Mouse (Mus musculus): ENCODE data around the gene Slc43a2.
A peak's percentile ranks its signal among the peaks of the same experiment; 100 is the strongest.

The Slc43a2 gene

DNA sequence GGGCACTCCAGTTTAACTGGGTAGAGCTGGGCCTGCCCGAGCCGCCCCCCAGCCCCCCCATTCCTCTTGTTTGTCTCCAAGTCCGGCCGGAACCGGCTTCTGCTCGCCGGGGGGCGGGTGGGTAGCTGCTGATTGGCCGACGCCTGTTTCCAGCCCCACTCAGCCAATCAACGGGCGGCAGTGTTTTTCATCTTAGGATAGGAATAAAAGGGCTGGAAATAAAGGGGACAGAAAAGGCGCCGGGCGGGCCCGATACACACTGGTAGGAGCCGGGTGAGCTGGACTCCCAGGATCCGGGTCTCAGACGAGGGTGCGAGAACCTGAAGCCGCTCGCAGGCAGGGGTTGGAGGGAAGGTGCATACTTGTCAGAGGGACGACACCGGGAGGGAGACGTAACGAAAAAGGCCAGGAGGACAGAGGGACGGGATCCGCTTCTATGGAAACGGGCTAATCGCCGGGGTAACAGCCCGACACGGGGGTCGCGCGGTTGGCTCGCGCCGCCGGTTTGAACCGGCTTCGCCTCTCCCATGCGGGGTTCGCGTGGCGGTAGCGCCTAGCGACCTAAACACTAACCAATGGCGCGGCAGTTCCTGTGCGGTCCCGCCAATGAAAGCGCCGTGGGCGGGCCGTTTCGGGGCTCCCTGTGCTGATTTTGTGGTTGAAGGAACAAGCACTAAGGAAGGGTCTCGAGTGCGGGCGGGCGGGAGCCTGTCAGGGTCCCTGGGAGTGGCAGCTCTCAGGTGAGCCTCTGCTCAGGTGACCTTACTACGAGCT, at the start of gene Slc43a2:
TSS of gene Slc43a2 (plus strand) at position 226 of the 774 bp plus-strand sequence.
- peak; percentile 95 for DNase-seq (ENCODE audit: extremely low spot score, low spot score)

- no peak for DNase-seq (ENCODE audit: extremely low spot score, low spot score)
These were observed 45.3 kb upstream of the Slc43a2 start for GRCm38 (mm10) chr11:75486192-75486591.

DNA sequence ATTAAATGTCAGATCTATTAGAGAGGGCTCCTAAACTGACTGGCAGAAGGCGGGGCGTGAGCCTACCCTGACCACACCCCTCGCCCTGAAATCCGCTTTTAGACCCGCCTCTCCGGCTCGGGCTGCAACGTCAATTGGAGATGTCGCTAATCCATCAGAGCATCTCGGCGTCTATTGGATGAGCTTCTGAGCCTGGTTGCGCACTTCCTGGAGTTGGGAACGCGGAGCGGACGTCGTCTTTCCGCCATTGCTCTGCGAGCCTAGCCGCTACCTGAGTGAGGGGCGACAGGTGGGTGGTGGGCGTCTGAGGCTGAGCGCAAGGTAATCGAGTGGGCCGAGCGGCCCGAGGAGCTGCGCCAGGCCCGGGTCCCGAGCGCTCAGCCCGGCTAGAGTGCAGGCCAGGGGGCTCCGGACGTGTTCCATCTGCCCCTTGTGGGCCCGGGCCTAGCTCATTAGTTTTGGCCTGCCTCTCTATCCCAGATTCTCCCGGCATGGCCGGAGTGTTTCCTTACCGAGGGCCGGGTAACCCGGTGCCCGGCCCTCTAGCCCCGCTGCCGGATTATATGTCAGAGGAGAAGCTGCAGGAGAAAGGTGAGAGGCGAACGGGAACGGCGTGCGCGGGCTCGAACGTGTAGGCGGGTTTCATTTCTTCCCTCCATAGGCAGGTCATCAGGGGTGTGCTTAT, 44.8 kb upstream of the Slc43a2 start, which contains the start of gene Prpf8:
TSS of gene Prpf8 (plus strand) at position 216 of the 685 bp plus-strand sequence.
- peak; percentile 95 for DNase-seq (ENCODE audit: extremely low spot score, low spot score)

- no peak for DNase-seq (ENCODE audit: extremely low spot score, low spot score)
These were observed 44.0 kb upstream of the Slc43a2 start for GRCm38 (mm10) chr11:75487496-75487895.

GRCm38 (mm10) chr11:75494296-75495049, 37.0 kb upstream of the Slc43a2 start:
- DNase-seq (ENCODE audit: extremely low spot score, low spot score), result no peak

DNA sequence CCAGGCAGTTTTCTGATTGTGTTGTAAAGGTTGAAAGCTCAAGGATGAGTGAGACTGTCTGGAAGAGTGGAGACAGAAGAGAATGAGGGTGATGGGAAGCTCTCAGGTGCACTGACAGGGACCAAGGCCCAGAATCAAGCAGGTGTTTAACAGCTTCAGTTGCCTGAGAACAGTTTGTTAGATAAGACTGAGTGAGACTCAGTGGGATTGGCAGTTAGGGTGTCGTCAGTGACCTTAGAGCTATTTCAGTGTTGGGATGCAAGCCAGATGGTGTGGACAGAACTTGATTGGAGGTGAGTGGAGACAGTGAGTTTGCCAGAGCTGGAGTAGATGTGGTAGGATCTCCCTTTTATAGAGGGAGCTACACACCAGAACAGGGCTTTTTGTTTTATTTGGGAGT, 33.4 kb upstream of the Slc43a2 start:
- DNase-seq (ENCODE audit: extremely low spot score, low spot score), result no peak

- no peak for DNase-seq (ENCODE audit: extremely low spot score, low spot score)
These were observed 23.3 kb upstream of the Slc43a2 start for GRCm38 (mm10) chr11:75508162-75508561.

GRCm38 (mm10) chr11:75508904-75509303, 22.6 kb upstream of the Slc43a2 start:
- no peak for DNase-seq (ENCODE audit: extremely low spot score, low spot score)

GRCm38 (mm10) chr11:75509741-75510626, 21.5 kb upstream of the Slc43a2 start, which contains the start of gene Rilp:
TSS of gene Rilp (plus strand) at chr11:75510094.
- no peak for DNase-seq (ENCODE audit: extremely low spot score, low spot score)

- DNase-seq (ENCODE audit: extremely low spot score, low spot score), result peak; percentile 92
These were observed 20.9 kb upstream of the Slc43a2 start for GRCm38 (mm10) chr11:75510627-75510993.

DNA sequence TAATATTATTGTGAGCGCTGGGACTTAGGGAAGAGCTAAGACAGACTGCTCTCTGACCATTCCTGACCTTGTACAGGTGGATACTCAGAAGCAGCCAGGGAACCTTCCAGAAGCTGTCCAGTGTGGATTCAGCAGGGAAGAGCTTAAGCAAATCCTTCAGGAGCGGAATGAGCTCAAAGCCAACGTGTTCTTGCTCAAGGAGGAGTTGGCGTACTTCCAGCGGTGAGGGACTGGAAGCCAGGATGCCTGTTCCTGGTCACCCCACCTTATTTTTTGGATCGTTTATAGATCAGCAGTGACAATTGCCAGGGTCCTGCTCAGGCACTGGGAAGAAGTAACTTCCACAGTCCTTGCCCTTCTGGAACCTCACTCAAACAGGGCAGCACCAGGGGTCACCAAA, 20.3 kb upstream of the Slc43a2 start:
- DNase-seq (ENCODE audit: extremely low spot score, low spot score), result no peak

DNA sequence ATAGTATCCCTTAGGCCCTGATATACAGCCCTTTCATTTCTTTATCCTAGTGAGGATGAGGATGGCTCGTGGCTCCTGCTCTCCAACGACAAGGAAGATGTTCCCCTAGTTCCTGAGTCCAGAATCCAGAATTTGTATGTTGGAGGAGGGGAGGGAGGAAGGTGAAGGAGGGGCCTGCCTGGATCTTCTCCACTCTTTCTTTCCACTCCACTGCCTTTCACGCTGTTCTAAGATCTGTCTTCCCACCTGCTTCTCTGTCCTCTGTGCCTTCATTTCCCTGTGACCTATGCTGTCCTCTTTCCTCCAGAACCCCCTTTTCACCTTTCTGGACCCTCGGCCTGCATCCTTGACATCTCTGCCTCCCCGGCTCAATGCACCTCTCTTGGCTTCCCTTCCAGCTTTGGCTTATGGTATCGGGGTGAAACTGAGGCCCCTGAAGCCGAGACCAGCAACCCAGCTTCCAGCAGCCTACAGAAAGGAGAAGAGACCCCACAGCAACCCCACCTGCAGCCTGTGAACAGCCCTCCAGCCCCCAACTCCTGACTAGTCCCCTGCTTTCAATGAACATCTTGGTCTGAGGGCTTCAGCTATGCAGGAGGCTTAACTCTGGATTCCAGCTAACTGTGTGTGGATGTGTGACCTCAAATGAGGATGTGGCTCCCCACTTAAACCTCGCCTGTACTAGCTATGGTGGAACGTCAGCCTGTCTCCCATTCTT, 19.0 kb upstream of the Slc43a2 start:
- DNase-seq (ENCODE audit: extremely low spot score, low spot score), result no peak

- DNase-seq (ENCODE audit: extremely low spot score, low spot score), result no peak
These were observed 18.2 kb upstream of the Slc43a2 start, which contains the start of gene Scarf1 for GRCm38 (mm10) chr11:75513336-75513735. TSS of gene Scarf1 (plus strand) at chr11:75513540.

DNA sequence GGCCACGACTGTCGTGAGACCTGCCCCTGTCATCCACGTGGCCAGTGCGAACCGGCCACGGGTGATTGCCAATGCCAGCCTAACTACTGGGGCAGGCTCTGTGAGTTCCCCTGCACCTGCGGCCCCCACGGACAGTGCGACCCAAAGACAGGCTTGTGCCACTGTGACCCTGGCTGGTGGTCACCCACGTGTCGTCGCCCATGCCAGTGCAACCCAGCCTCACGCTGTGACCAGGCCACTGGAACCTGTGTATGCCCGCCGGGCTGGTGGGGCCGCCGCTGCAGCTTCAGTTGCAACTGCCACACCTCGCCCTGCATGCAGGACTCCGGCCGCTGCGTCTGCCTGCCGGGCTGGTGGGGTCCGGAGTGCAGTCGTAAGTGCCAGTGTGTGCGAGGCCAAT, 16.3 kb upstream of the Slc43a2 start:
- no peak for DNase-seq (ENCODE audit: extremely low spot score, low spot score)

DNA sequence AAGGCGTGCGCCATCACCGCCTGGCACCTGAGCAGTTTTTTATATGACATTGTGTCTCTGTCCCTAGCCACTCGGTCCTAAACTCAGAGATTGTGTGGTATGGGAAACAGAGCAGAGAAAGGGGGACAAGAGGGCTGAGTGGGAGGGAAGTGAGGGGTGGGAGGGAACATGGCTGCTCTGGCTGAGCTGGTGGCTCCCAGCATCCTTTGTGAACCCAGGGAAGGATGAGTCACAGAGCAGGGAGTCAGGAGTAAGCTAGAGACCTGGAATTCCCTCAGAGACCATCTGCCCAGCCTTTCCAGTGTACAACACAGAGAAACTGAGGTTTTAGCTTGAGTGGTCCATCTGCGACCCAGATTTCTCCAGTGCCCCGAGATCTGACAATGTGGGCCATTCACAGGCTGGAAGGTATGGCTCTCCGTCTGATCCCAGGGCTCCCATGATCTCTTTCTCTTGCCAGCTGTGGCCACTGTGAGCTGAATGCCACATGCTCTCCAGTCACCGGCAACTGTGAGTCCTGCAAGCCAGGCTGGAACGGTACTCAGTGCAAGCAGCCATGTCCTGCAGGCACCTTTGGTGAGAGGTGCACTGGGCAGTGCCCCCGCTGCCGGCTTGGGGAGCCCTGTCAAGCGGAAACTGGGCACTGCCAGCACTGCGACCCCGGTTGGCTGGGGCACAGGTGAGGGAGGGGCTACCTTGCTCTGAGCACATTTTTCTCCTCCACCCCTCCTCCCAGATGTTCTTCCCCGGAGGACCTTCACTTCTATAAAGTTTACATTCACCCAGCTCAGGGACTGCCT, 11.5 kb upstream of the Slc43a2 start:
- no peak for DNase-seq (ENCODE audit: extremely low spot score, low spot score)

DNA sequence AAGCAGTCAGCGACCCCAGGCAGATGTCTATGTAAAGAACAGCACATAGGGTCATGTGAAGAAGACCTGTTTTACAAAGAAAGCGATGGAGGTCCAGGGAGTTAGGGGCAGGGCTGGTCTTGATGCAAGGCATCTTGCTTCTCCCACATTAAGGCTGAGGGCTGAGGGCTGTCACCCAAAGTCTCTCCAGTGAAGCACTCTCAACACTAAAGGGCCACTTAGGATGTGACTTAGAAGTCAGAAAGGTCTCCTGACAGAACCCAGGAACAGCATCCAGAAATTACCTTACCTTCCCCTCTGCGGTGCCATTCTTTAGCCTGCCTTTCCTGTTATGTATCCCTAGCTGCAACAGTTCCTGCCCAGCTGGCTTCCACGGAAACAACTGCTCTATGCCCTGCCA, 9.9 kb upstream of the Slc43a2 start:
- DNase-seq (ENCODE audit: extremely low spot score, low spot score), result no peak

DNA sequence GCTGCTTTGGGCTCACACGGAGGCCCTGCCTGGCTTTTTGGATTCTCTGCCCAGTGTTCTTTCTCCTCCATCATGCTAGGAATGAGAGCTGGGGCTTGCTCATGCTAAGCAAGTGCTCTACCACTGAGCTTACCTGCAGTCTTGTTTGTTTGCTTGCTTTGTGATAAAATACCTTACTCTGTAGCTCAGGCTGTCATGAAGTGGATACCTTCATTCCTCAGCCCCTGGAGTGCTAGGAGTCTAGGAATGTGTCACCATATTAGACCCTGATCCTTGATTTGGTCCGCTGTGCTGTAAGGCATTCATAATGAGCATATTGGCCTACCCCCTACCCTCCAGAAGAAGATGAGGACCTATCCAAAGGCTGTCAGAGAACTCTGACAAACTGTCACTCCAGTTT, 8.7 kb upstream of the Slc43a2 start:
- DNase-seq (ENCODE audit: extremely low spot score, low spot score), result no peak

DNA sequence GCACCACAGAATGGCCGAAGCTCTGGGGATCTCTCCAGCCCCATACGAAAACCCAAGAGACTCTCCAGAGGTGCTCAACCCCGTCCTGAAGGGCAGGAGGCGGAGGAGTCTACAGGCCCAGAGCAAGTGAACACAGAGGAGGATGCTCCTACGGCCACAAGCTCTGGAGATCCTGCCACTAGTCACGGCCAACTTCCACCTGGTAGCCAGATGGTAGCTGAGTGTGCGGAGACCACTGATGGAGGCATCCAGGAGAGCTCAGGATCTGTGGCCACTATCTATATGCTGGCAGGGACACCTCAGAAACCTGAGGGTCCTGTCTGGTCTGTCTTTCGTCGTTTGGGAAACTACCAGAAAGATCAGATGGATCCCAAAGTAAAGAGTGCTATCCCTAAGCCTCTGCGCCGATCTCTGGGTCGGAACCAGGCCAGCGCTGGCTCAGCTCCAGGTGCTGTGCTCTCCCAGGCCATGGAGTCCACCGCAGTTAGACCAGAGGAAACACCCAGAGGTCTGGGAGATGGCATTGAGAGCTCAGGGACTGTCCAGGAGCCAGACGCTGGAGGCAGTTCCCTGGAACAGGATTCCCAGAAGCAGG, 5.9 kb upstream of the Slc43a2 start:
- no peak for DNase-seq (ENCODE audit: extremely low spot score, low spot score)

DNA sequence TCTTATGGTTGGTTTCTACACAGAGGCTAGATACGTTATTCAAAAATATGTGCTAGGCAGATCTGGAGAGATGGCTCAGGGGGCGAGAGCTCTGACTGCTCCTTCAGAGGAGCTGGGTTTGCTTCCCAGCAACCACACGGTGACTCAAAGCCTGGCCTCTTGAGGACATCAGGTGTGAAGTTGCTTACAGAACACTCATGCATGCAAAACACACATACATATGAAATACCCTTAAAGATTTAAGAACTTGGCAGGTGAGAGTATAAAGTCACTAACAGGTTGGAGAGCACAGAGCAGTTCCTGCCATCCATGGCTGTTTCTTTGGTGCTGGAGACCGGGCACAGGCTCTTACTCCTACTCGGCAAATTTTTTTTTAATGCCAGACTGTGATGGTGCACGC, 4.6 kb upstream of the Slc43a2 start:
- no peak for DNase-seq (ENCODE audit: extremely low spot score, low spot score)

Measured in neural tube, embryonic 10.5 days (tissue).